Mouse (Mus musculus) embryo, embryonic 11 days (tissue): ENCODE data around the gene Gm21739.
"Not testable (repeated sequence)": the region's sequence is repeated elsewhere in the genome, so short reads cannot be mapped to it uniquely, and the experiment has no call there.

Source experiments
- DNase-seq: peaks from one replicate; pipeline ENCODE4 v3.0.0-alpha.2; 2015

The Gm21739 gene

DNA sequence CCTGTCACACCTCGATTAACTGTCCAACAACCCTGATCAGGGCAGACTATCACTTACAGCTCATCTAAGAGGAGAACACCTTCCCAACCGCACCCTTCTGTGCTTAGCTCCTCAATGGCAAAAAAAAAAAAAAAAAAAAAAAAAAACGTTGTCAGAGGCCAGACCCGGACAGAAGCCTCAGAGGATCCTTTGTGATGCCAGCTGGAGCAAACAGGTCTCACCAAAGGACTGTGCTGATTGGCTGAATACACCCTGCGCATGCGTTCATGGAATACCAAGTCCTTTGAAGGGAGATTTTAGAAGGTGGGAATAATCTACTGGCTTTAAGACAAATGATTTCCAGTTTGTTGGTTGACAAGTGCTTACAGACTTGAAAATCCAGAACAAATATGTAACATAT is at the start of gene Gm21739:
TSS of gene Gm21739 (minus strand) at position 101 of the 400 bp plus-strand sequence.
- DNase-seq, result not testable (repeated sequence)
